Mouse (Mus musculus): ENCODE results near the gene Prkcd. TPM values are rescaled to one million over a fixed set of nuclear protein-coding genes. Genes with fewer than 3 reads are reported as not detected.

Gene Prkcd
- polyA plus RNA-seq, 1 experiment = 86.0 TPM

GRCm38 (mm10) chr14:30624277-30624721, 1.7 kb downstream of the Prkcd start:
- peaks cover 21% of the 10 kb centered on the region for H3K4me1 ChIP-seq (ENCODE audit: control insufficient read depth, insufficient read depth, low read length)
- no peak for DNase-seq
- H3K4me3 ChIP-seq (replicated peaks; ENCODE audit: insufficient read depth, low read depth, low read length) = peak overlapping the region; percentile 12
- no peak overlapping the region for H3K27ac ChIP-seq (ENCODE audit: insufficient read depth, low read length)
- TF ChIP-seq CTCF (IDR thresholded peaks at IDR 0.05; ENCODE audit: borderline replicate concordance, insufficient read depth, low read depth, low read length) = no peak
- no peak for TF ChIP-seq POLR2A (IDR thresholded peaks at IDR 0.05; ENCODE audit: borderline replicate concordance, insufficient read depth, low read length)
- 71% methylated on average over 8 of the region's 8 CpGs for WGBS
- H3K27me3 ChIP-seq (ENCODE audit: control insufficient read depth, insufficient read depth, low read length) = no peaks in the 10 kb centered on the region

- DNase-seq = no peak
- TF ChIP-seq CTCF (IDR thresholded peaks at IDR 0.05; ENCODE audit: borderline replicate concordance, insufficient read depth, low read depth, low read length) (no peak), POLR2A (IDR thresholded peaks at IDR 0.05; ENCODE audit: borderline replicate concordance, insufficient read depth, low read length) (no peak)
- Histone ChIP-seq H3K27ac (ENCODE audit: insufficient read depth, low read length) (no peak overlapping the region), H3K4me1 (ENCODE audit: control insufficient read depth, insufficient read depth, low read length) (peaks cover 21% of the 10 kb centered on the region), H3K4me3 (replicated peaks; ENCODE audit: insufficient read depth, low read depth, low read length) (no peak overlapping the region), H3K27me3 (ENCODE audit: control insufficient read depth, insufficient read depth, low read length) (no peaks in the 10 kb centered on the region)
- WGBS = 91% methylated on average over 8 of the region's 8 CpGs
Observed at GRCm38 (mm10) chr14:30622556-30622955, 3.5 kb downstream of the Prkcd start.

DNA sequence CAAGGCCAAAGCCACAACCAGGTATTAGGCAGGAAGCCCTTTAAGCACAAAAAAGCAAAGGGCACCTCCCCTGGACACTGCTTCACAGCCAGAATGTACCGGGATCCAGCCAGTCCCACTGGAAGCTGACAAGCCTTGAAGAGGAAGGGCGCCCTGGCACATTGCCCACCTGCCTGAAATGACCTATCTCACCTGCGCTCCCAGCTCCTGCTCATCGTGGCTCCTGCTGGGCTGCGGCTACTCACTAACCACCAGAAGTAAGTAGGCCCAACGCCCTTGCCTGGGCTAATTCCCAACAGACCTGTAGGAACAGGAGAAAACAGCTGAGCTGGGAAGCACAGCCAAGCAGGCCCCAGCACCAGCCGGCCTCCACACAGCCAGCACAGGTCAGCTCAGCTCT, 3.9 kb downstream of the Prkcd start:
- WGBS = 28% methylated on average over 7 of the region's 7 CpGs
- no peak overlapping the region for H3K4me3 ChIP-seq (replicated peaks; ENCODE audit: insufficient read depth, low read depth, low read length)
- H3K4me1 ChIP-seq (ENCODE audit: control insufficient read depth, insufficient read depth, low read length) = peaks cover 21% of the 10 kb centered on the region
- peak; percentile 41 to 44 for DNase-seq
- H3K27me3 ChIP-seq (ENCODE audit: control insufficient read depth, insufficient read depth, low read length) = no peaks in the 10 kb centered on the region
- H3K27ac ChIP-seq (ENCODE audit: insufficient read depth, low read length) = no peak overlapping the region
- TF ChIP-seq CTCF (IDR thresholded peaks at IDR 0.05; ENCODE audit: borderline replicate concordance, insufficient read depth, low read depth, low read length) = no peak
- TF ChIP-seq POLR2A (IDR thresholded peaks at IDR 0.05; ENCODE audit: borderline replicate concordance, insufficient read depth, low read length) = no peak

DNA sequence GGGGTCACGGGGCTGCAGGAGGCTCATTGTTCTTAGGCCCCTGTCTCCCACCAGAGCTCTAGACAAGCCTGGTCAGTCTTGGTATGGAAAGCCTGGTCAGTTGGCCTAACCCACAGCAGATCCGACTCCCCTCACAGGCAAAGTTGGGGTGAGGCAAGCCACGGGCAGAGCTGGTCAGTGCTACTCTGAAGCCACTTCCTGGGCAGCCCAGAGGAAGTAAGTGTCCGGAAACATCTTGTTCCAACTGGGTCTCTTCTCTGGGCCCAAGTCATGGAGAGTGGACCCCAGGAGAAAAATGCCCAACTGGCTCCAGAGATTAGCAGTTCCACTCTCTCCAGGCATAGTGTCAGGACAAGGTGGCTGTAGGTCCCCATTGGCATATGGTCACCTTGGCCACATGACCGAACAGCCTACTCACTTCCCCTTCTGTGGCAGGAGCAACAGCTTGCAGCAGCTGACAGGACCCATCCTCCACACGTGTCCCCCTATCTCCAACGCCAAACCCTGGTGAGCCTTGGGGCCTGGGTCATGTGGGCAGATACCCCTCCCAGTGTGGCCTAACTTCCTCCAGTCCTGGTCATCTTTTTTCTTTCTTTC, 5.9 kb downstream of the Prkcd start:
- no peak overlapping the region for H3K4me3 ChIP-seq (replicated peaks; ENCODE audit: insufficient read depth, low read depth, low read length)
- H3K4me1 ChIP-seq (ENCODE audit: control insufficient read depth, insufficient read depth, low read length) = peaks cover 21% of the 10 kb centered on the region
- TF ChIP-seq POLR2A (IDR thresholded peaks at IDR 0.05; ENCODE audit: borderline replicate concordance, insufficient read depth, low read length) (no peak), CTCF (IDR thresholded peaks at IDR 0.05; ENCODE audit: borderline replicate concordance, insufficient read depth, low read depth, low read length) (no peak)
- DNase-seq = peak; percentile 40 to 71
- WGBS = 36% methylated on average over 7 of the region's 7 CpGs
- no peak overlapping the region for H3K27ac ChIP-seq (ENCODE audit: insufficient read depth, low read length)
- no peaks in the 10 kb centered on the region for H3K27me3 ChIP-seq (ENCODE audit: control insufficient read depth, insufficient read depth, low read length)

GRCm38 (mm10) chr14:30618746-30619275, 7.2 kb downstream of the Prkcd start:
- H3K4me1 ChIP-seq (ENCODE audit: control insufficient read depth, insufficient read depth, low read length) = peaks cover 21% of the 10 kb centered on the region
- WGBS = 90% methylated on average over 2 of the region's 2 CpGs
- no peak for DNase-seq
- H3K27ac ChIP-seq (ENCODE audit: insufficient read depth, low read length) = no peak overlapping the region
- no peaks in the 10 kb centered on the region for H3K27me3 ChIP-seq (ENCODE audit: control insufficient read depth, insufficient read depth, low read length)
- H3K4me3 ChIP-seq (replicated peaks; ENCODE audit: insufficient read depth, low read depth, low read length) = no peak overlapping the region
- TF ChIP-seq POLR2A (IDR thresholded peaks at IDR 0.05; ENCODE audit: borderline replicate concordance, insufficient read depth, low read length) (no peak), CTCF (IDR thresholded peaks at IDR 0.05; ENCODE audit: borderline replicate concordance, insufficient read depth, low read depth, low read length) (no peak)

DNA sequence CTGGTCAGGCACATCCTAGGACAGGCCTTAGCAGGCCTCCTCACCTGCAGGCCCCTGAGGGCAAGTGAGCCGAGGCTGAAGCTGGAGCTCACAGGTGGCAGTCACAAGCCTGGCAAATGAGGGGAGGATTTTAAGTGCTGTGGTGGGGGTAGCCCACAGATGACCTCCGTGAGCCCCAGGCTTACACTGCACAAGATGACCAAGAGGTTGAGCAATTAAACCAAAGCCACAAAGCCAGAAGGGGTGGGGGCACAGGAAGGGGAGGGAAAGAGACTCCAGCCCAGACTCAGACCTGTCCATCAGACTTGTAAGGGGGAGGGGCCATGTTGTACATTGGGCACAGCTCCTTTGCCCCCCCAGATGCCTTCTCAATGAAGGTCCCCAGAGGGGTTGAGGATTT, 9.3 kb downstream of the Prkcd start:
- 92% methylated on average over 2 of the region's 2 CpGs for WGBS

GRCm38 (mm10) chr14:30612962-30613715, 12.9 kb downstream of the Prkcd start:
- 86% methylated on average over 2 of the region's 2 CpGs for WGBS
- TF ChIP-seq CTCF (IDR thresholded peaks at IDR 0.05; ENCODE audit: borderline replicate concordance, insufficient read depth, low read depth, low read length) = no peak
- no peak for TF ChIP-seq POLR2A (IDR thresholded peaks at IDR 0.05; ENCODE audit: borderline replicate concordance, insufficient read depth, low read length)
- H3K4me3 ChIP-seq (replicated peaks; ENCODE audit: insufficient read depth, low read depth, low read length) = no peak overlapping the region
- peaks cover 2% of the 10 kb centered on the region; the same call in 1 of the 2 replicates for H3K4me1 ChIP-seq (ENCODE audit: control insufficient read depth, insufficient read depth, low read length)
- DNase-seq = no peak
- H3K27me3 ChIP-seq (ENCODE audit: control insufficient read depth, insufficient read depth, low read length) = no peaks in the 10 kb centered on the region
- no peak overlapping the region for H3K27ac ChIP-seq (ENCODE audit: insufficient read depth, low read length)

More for the DNA sequence above, 9.3 kb downstream of the Prkcd start:
- DNase-seq = no peak
- Histone ChIP-seq H3K4me3 (replicated peaks; ENCODE audit: insufficient read depth, low read depth, low read length) (no peak overlapping the region), H3K4me1 (ENCODE audit: control insufficient read depth, insufficient read depth, low read length) (peaks cover 17% of the 10 kb centered on the region), H3K27ac (ENCODE audit: insufficient read depth, low read length) (no peak overlapping the region), H3K27me3 (ENCODE audit: control insufficient read depth, insufficient read depth, low read length) (no peaks in the 10 kb centered on the region)
- TF ChIP-seq CTCF (IDR thresholded peaks at IDR 0.05; ENCODE audit: borderline replicate concordance, insufficient read depth, low read depth, low read length) = no peak
- TF ChIP-seq POLR2A (IDR thresholded peaks at IDR 0.05; ENCODE audit: borderline replicate concordance, insufficient read depth, low read length) = no peak
